Mouse (Mus musculus) limb, embryonic 14.5 days (tissue): ENCODE measurements at regions not wholly inside any gene's neighbourhood (a gene's known extent, or its start where the extent isn't known, plus 50 kb on each side); places are given as distances from the start of the nearest gene placed in this dataset.

Experiments
- ATAC-seq: fragments of 200-750 bp; cut with Nextera tagmentation; 2 replicates; pipeline ENCODE4 v1.8.0; 2017; ENCODE audit warnings: low read depth, moderate number of reproducible peaks, moderate TSS enrichment; ENCODE audit not compliant: low FRiP score
- DNase-seq: peaks from one replicate; pipeline ENCODE4 v3.0.0-alpha.2; 2015; ENCODE audit warnings: low spot score
- H3K27ac ChIP-seq: fragments of 300-500 bp; sonication (generic); replicated peaks from 2 replicates; pipeline ENCODE4 v1.5.1; 2014; ENCODE audit warnings: low read depth, mild to moderate bottlenecking, low read length, moderate library complexity, mixed read lengths
- H3K27me3 ChIP-seq: fragments of 300-500 bp; sonication (generic); 2 replicates; pipeline ENCODE4 v1.6.1; 2014; ENCODE audit warnings: low read length, mixed read lengths; ENCODE audit not compliant: control insufficient read depth, insufficient read depth
- H3K36me3 ChIP-seq: fragments of 300-500 bp; sonication (generic); 2 replicates; pipeline ENCODE4 v1.6.1; 2014; ENCODE audit warnings: mild to moderate bottlenecking, low read length, moderate library complexity, mixed read lengths; ENCODE audit not compliant: control insufficient read depth, insufficient read depth
- H3K4me1 ChIP-seq: fragments of 300-500 bp; sonication (generic); 2 replicates; pipeline ENCODE4 v1.6.1; 2014; ENCODE audit warnings: antibody characterized with exemption, low read length, mixed read lengths; ENCODE audit not compliant: control insufficient read depth, insufficient read depth
- H3K4me2 ChIP-seq: fragments of 300-500 bp; sonication (generic); replicated peaks from 2 replicates; pipeline ENCODE4 v1.6.1; 2014; ENCODE audit warnings: low read depth, mild to moderate bottlenecking, low read length, moderate library complexity; ENCODE audit not compliant: severe bottlenecking
- H3K4me3 ChIP-seq: fragments of 300-500 bp; sonication (generic); replicated peaks from 2 replicates; pipeline ENCODE4 v1.5.1; 2014; ENCODE audit warnings: low read length
- H3K9ac ChIP-seq: fragments of 300-500 bp; sonication (generic); 2 replicates; pipeline ENCODE4 v1.6.1; 2014; ENCODE audit warnings: mild to moderate bottlenecking, low read depth, low read length, moderate library complexity; ENCODE audit not compliant: severe bottlenecking
- H3K9me3 ChIP-seq: fragments of 300-500 bp; sonication (generic); 2 replicates; pipeline ENCODE4 v1.6.1; 2016; ENCODE audit warnings: low read length; ENCODE audit not compliant: control insufficient read depth
- POLR2A ChIP-seq: fragments of 200-500 bp; IDR thresholded peaks from 2 replicates; pipeline ENCODE4 v1.8.0; 2012; ENCODE audit warnings: inconsistent platforms, mild to moderate bottlenecking, moderate library complexity, borderline replicate concordance; ENCODE audit not compliant: insufficient read depth, insufficient read length; ENCODE audit errors: extremely low read depth
- whole genome bisulfite sequencing: fragments of 180-500 bp; shearing (Covaris S2); extraction: QIAGEN DNeasy Blood & Tissue Kit; methylation state at CpG from one replicate; pipeline ENCODE4 v1.1.7; 2014; 5-methylcytosine and 5-hydroxymethylcytosine counted together

- DNase-seq = no peak
- WGBS = 50% methylated on average over 7 of the region's 7 CpGs
- H3K4me3 ChIP-seq = no peak overlapping the region
- no peaks in the 10 kb centered on the region for H3K9me3 ChIP-seq
- ATAC-seq = no peak
- H3K27me3 ChIP-seq = no peaks in the 10 kb centered on the region
- no peak overlapping the region for H3K27ac ChIP-seq
- H3K36me3 ChIP-seq = no peaks in the 10 kb centered on the region
- no peaks in the 10 kb centered on the region for H3K4me1 ChIP-seq
- H3K4me2 ChIP-seq = no peak overlapping the region
- TF ChIP-seq POLR2A = no peak
- no peak overlapping the region for H3K9ac ChIP-seq
Measured at GRCm38 (mm10) chr7:137865457-137865856, 428.0 kb downstream of the Glrx3 start.

GRCm38 (mm10) chr7:137866880-137867279 is 429.5 kb downstream of the Glrx3 start:
- H3K27me3 ChIP-seq = no peaks in the 10 kb centered on the region
- no peaks in the 10 kb centered on the region for H3K4me1 ChIP-seq
- no peak overlapping the region for H3K4me3 ChIP-seq
- WGBS = 64% methylated on average over 6 of the region's 6 CpGs
- no peaks in the 10 kb centered on the region for H3K36me3 ChIP-seq
- TF ChIP-seq POLR2A = no peak
- no peak overlapping the region for H3K9ac ChIP-seq
- H3K27ac ChIP-seq = no peak overlapping the region
- no peak overlapping the region for H3K4me2 ChIP-seq
- DNase-seq (no peak), ATAC-seq (no peak)
- no peaks in the 10 kb centered on the region for H3K9me3 ChIP-seq

- ATAC-seq (no peak), DNase-seq (no peak)
- no peak overlapping the region for H3K27ac ChIP-seq
- no peak overlapping the region for H3K9ac ChIP-seq
- H3K9me3 ChIP-seq = no peaks in the 10 kb centered on the region
- no peaks in the 10 kb centered on the region for H3K27me3 ChIP-seq
- no peak overlapping the region for H3K4me2 ChIP-seq
- no peak for TF ChIP-seq POLR2A
- H3K4me1 ChIP-seq = no peaks in the 10 kb centered on the region
- WGBS = 78% methylated on average over 3 of the region's 3 CpGs
- H3K4me3 ChIP-seq = no peak overlapping the region
- H3K36me3 ChIP-seq = no peaks in the 10 kb centered on the region
Measured at GRCm38 (mm10) chr7:137868501-137868900, 431.1 kb downstream of the Glrx3 start.

GRCm38 (mm10) chr7:137875306-137875705 is 437.9 kb downstream of the Glrx3 start:
- H3K9ac ChIP-seq = no peak overlapping the region
- ATAC-seq (no peak), DNase-seq (no peak)
- H3K4me2 ChIP-seq = no peak overlapping the region
- no peak overlapping the region for H3K4me3 ChIP-seq
- WGBS = 79% methylated on average over 2 of the region's 2 CpGs
- no peaks in the 10 kb centered on the region for H3K9me3 ChIP-seq
- H3K27ac ChIP-seq = no peak overlapping the region
- H3K4me1 ChIP-seq = no peaks in the 10 kb centered on the region
- no peak for TF ChIP-seq POLR2A
- no peaks in the 10 kb centered on the region for H3K27me3 ChIP-seq
- no peaks in the 10 kb centered on the region for H3K36me3 ChIP-seq

GRCm38 (mm10) chr7:137879296-137879695 is 441.9 kb downstream of the Glrx3 start:
- WGBS = 64% methylated on average over 12 of the region's 12 CpGs
- Histone ChIP-seq H3K4me1 (peaks cover 10% of the 10 kb centered on the region), H3K27me3 (no peaks in the 10 kb centered on the region), H3K27ac (no peak overlapping the region), H3K4me2 (no peak overlapping the region), H3K9ac (no peak overlapping the region), H3K9me3 (no peaks in the 10 kb centered on the region), H3K36me3 (no peaks in the 10 kb centered on the region), H3K4me3 (no peak overlapping the region)
- ATAC-seq (no peak), DNase-seq (no peak)
- no peak for TF ChIP-seq POLR2A

GRCm38 (mm10) chr7:137882876-137883275 is 445.5 kb downstream of the Glrx3 start:
- Histone ChIP-seq H3K4me2 (peak overlapping the region; percentile 14), H3K4me3 (no peak overlapping the region), H3K27me3 (no peaks in the 10 kb centered on the region), H3K4me1 (peaks cover 10% of the 10 kb centered on the region), H3K27ac (no peak overlapping the region), H3K9ac (no peak overlapping the region), H3K9me3 (no peaks in the 10 kb centered on the region), H3K36me3 (no peaks in the 10 kb centered on the region)
- ATAC-seq (no peak), DNase-seq (peak; percentile 52)
- TF ChIP-seq POLR2A = no peak
- WGBS = 10% methylated on average over 5 of the region's 5 CpGs
